Mouse (Mus musculus) cerebellum, adult 2 months (tissue): Measurements from ENCODE around the gene Aqp7.

Source experiments
- CTCF ChIP-seq: fragments of 200-500 bp; IDR thresholded peaks from 2 replicates; pipeline ENCODE4 v1.5.1; 2011; ENCODE audit warnings: low read depth, mild to moderate bottlenecking, control low read depth, low read length, moderate library complexity, borderline replicate concordance; ENCODE audit not compliant: insufficient read depth
- POLR2A ChIP-seq: fragments of 200-500 bp; IDR thresholded peaks from 2 replicates; pipeline ENCODE4 v1.6.1; 2011; ENCODE audit warnings: low read length, control low read depth, borderline replicate concordance; ENCODE audit not compliant: insufficient read depth

- TF ChIP-seq POLR2A (no peak), CTCF (0 out of 2 replicates have a peak, but pooled peaks have one; percentile 12)
Measured at GRCm38 (mm10) chr4:41028272-41028671, 19.7 kb downstream of the Aqp7 start.
